Mouse (Mus musculus): ENCODE measurements around the gene Malrd1.
A peak's percentile ranks its signal among the peaks of the same experiment; 100 is the strongest.

Gene Malrd1

DNA sequence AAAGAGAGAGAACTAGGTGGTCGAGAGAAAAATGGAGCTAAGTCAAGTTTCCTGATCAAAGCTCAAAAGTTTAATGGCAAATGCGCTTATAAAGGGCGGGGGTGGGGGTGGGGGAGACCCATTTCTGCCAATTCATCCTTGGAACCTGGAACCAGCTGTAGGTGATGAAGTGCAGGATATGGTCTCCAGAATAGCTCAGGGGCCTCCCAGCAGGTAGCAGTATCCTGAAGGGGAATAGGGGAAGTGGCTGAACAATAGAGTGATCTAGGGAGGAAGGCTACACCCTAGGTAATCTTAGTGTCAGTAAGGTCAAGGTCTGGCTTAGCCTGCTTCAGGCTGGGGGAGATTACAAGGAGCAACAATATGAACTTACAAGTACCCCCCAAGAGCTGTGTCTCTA lies 506.5 kb downstream of the Malrd1 start:
- no peak for DNase-seq

DNA sequence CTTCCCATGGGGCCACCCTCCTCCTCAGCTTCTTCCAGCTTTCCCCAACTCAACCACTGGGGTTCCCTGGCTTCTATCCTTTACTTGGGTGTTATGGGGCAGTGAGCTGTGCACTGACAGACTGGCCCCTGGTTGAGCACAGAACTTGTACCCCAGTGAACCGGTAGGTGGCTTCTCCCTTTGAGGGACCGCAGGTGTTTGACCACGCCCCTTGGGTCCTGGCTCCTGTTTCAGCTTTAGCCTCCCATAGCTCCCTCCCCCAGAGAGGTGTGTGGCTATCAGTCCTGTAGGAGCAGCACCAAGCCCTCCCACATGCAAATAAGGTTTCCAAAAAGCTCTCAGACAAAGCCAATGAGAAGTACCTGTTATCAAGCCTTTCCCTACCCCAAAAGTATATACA lies 584.4 kb downstream of the Malrd1 start:
- DNase-seq: no peak

DNA sequence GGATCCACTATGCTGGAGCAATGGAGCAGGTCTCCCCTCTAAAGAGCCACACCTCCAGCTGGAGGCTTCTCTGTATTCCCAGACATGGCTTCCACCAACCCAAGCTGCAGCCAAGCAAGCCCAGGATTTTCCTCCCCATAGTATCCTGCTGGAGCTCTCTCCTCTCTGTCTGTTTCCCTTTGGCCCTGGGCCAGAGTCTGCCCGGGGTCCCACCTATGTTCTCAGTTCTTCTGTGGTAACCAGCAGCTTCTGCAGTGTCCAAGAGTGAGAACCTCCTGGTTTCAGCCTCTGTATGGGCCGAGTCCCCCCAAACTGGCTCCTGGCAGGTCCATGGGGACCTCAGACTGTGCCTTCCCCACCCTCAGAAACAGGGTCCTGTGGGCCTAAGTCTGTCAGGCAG lies 587.1 kb downstream of the Malrd1 start:
- DNase-seq: no peak

DNA sequence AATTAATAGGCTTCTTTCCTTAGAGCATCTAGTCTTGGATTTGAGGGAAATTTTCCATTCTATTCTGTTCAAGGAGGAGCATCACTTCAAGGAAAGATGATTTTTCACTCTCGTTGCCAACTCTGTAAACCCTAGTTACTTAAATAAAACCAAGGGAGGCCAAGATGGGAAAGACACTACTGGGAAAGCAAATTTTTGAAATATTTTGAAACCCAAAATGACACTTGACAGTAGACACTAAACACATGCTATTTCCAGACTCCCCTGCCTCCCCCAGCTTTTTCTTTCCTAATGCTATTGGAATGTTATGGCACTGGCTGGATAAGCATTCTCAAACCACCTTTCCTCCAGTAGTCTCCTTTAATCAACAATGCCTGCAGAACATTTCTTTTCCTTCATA lies 621.7 kb downstream of the Malrd1 start:
- DNase-seq: peak; percentile 13

DNA sequence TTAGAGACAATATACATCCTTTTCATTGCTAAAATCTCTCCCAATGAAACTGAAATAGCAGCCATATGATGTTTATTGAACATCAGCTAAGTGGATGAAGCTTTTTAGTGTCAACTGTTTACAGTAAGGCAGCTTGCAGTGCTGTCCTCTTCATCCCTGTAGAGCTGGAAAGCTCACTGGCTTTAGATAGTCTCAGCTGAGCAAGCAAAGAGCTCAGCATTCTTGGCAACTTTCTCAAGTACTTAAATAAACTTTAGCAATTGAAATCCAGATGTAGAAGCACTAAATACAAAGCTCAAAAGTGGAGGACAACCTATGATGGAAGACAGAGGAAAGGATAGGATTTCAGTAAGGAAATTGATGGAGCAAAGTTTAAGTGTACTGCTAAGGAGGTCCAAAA lies 626.3 kb downstream of the Malrd1 start:
- no peak for DNase-seq

DNA sequence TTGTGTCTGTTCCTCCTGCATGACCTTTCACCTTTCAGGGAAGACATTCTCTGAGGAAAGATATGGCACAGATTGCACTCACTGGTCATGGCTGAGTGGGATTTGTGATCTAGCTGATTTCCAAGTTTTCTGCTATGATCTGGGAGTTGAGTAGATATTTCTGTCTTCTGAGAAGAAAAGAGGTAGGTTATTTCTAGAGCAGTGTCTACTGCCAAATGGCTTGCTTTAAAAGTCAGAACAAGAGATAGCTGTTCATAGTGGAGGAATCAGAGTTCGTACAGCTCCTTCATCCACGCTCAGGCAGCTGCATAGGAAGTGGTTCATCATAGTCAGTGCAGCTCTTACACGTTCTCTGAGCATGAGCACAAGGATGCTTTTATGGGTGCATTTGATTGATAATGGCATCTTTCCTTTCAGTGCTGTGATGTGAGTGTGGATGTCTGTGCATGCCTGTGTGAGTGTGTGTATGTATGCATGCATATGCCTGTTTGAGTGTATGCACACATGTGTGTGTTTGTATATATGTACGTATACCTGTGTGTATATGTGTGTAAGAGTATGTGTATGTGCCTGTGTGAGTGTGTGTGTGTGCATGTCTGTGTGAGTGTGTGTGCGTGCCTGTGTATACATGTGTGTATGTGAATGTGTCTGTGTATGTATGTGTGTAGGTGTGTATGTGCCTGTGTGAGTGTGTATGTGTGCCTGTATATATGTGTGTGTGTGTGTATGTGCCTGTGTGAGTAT lies 637.1 kb downstream of the Malrd1 start:
- DNase-seq: no peak

DNA sequence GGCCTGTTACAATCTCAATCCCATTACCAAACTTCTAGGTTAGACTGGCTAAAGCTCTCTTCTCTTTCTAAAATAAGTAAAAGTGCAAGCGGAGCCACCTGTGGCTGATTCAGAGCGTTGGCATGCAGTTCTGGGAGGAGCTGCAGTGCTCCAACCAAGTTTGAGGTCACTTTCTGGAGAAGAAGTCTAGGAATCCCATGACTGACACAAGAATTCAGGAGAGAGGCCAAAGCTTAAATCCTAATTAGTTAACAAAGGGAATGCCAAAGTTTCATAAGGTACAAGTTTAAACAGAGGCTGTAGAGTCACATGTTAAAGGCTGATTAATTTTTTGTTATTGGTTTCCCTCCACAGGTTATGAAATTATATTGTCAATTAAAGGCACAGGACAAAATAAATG lies 642.3 kb downstream of the Malrd1 start:
- no peak for DNase-seq

DNA sequence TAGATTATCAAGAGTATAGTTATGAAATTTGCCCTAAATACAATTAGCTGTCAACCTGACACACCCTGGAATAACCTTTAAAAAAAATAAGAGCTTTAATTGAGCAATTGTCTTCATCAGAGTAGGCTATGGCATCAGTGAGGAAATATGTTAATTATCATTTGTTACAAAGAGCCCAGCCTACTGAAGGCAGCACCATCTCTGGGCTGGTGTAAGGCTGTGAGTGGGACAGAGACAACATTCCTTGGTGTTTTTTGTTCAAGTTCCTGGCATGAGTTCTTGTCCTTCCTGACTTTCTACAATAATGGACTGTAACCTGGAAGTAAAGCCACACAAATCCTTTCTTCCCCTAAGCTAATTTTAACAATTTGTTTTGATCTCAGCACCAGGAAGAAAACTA lies 645.8 kb downstream of the Malrd1 start:
- DNase-seq: no peak

- DNase-seq: no peak
Observed at GRCm38 (mm10) chr2:16173355-16173754, 647.1 kb downstream of the Malrd1 start.

- DNase-seq: no peak
Observed at GRCm38 (mm10) chr2:16182140-16182539, 655.9 kb downstream of the Malrd1 start.

GRCm38 (mm10) chr2:16183158-16183557 lies 656.9 kb downstream of the Malrd1 start:
- no peak for DNase-seq

- no peak for DNase-seq
Observed at GRCm38 (mm10) chr2:16210016-16210415, 683.7 kb downstream of the Malrd1 start.

- DNase-seq: no peak
Observed at GRCm38 (mm10) chr2:16212752-16213151, 686.5 kb downstream of the Malrd1 start.

- DNase-seq: no peak
Observed at GRCm38 (mm10) chr2:16214111-16214510, 687.8 kb downstream of the Malrd1 start.

- DNase-seq: no peak
Observed at GRCm38 (mm10) chr2:16228187-16228832, 702.0 kb downstream of the Malrd1 start.

GRCm38 (mm10) chr2:16240861-16241260 lies 714.6 kb downstream of the Malrd1 start:
- no peak for DNase-seq

DNA sequence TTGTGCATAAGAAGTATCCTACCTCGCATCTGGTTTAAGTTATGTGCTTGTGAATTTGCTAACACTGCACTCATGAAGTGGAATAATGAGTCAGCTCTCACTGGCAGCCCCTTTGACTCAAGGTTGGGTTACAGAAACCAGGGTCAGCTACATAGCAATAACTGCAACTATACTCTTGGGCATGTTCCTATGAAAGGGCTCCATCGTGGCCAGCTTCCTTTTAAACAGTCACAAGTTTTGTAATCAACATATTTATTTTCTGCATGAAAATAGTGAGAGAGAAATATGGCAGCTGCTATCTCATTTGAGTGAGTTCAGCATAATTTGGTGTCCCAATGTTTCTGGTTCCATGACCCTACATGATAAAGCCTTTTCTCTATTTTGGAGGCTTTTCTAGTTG lies 716.8 kb downstream of the Malrd1 start:
- peak; percentile 5 for DNase-seq

DNA sequence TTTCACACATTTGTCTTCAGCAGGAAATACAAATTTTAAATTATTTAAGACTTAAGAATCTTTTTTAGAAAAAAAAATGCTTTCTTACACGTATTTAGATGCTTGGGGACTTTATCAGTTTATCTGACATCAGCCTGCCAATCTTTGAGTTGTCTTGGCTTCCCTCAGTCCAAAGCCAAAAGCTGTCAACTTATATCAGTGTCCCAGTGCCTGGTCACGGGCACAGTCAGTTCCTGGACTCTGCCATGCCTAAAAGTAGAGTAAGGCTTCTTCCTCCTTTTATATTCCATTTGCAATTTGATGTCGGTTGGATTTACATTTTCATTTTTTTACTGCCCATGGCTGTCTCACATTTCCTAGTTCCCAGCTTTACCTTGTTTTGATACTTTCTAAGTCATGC lies 722.6 kb downstream of the Malrd1 start:
- no peak for DNase-seq

GRCm38 (mm10) chr2:16252274-16252673 lies 726.0 kb downstream of the Malrd1 start:
- no peak for DNase-seq

All from lung, postnatal 10 days (tissue).